Mouse (Mus musculus): Measurements from ENCODE around the gene Cfd. TPM values are rescaled to one million over a fixed set of nuclear protein-coding genes. Genes with fewer than 3 reads are reported as not detected.
"Not testable (repeated sequence)": the region's sequence is repeated elsewhere in the genome, so short reads cannot be mapped to it uniquely, and the experiment has no call there.

Cfd gene
- polyA plus RNA-seq, 1 experiment from 2014 or later = not detected

DNA sequence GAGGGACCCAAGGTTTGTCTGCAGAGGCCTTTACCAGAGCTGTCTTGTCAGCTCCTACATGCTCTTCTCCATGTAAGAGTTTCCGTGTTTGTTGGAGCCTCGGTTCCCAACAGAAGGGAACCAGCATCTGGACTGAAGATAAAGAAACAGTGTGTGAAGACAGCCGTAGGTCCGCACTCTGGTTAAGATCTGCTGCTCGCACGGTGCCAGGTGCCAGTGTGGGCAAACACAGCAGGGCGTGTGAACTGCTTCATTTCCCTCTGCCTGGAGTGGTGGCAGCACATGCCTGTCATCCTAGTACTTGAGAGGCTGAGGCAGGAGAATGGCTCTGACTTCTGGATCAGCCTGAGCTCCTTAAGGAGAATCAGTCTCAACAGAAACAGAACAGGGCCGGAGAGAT is 18.8 kb upstream of the Cfd start:
- Histone ChIP-seq H3K27ac (no peak overlapping the region), H3K36me3 (ENCODE audit: inconsistent target) (no peaks in the 10 kb centered on the region), H3K4me3 (ENCODE audit: inconsistent target) (no peak overlapping the region), H3K79me2 (ENCODE audit: inconsistent target) (no peaks in the 10 kb centered on the region)
- 87% methylated on average over 8 of the region's 8 CpGs for WGBS (ENCODE audit: missing documents)

DNA sequence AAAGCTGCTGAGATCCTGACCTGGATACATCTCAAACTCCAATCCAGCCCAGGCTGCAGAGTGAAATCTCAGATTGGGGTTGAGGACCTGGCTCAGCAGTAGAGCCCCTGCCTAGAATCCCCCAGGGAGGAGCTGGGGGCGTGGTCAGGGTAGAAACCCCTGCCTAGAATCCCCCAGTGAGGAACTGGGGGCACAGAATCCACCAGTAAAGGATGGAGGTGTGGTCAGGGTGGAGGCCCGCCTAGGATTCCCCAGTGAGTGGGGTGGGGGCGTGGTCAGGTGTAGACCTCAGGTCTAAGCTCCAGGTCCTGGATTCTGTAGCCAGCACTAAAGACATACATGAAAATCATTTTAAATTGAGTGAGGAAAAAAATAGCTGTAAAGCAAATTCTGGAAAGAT is 17.8 kb upstream of the Cfd start:
- Histone ChIP-seq H3K27ac (no peak overlapping the region), H3K79me2 (ENCODE audit: inconsistent target) (no peaks in the 10 kb centered on the region), H3K36me3 (ENCODE audit: inconsistent target) (no peaks in the 10 kb centered on the region), H3K4me3 (ENCODE audit: inconsistent target) (no peak overlapping the region)
- 58% methylated on average over 3 of the region's 3 CpGs for WGBS (ENCODE audit: missing documents)

DNA sequence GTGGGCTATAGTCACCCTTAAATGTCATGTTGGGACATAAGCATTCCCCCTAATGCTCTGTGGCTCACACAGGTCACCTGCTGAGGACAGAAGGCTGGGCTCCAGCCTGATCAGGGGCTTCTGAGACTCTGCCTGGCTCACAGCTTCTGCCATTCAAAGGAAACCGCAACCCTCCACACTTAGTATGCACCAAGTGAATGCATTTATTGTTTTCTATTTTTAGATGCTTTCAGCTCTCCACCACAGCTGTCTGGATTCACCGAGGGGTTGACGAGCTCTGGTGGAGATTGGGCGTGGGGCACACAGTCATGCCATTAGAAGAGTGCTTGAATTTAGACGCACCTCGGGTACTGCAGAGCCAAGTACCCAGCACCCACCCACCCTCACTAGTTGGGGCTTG is 17.3 kb upstream of the Cfd start:
- no peaks in the 10 kb centered on the region for H3K36me3 ChIP-seq (ENCODE audit: inconsistent target)
- H3K79me2 ChIP-seq (ENCODE audit: inconsistent target) = no peaks in the 10 kb centered on the region
- no peak overlapping the region for H3K4me3 ChIP-seq (ENCODE audit: inconsistent target)
- no peak overlapping the region for H3K27ac ChIP-seq
- 23% methylated on average over 6 of the region's 6 CpGs for WGBS (ENCODE audit: missing documents)

DNA sequence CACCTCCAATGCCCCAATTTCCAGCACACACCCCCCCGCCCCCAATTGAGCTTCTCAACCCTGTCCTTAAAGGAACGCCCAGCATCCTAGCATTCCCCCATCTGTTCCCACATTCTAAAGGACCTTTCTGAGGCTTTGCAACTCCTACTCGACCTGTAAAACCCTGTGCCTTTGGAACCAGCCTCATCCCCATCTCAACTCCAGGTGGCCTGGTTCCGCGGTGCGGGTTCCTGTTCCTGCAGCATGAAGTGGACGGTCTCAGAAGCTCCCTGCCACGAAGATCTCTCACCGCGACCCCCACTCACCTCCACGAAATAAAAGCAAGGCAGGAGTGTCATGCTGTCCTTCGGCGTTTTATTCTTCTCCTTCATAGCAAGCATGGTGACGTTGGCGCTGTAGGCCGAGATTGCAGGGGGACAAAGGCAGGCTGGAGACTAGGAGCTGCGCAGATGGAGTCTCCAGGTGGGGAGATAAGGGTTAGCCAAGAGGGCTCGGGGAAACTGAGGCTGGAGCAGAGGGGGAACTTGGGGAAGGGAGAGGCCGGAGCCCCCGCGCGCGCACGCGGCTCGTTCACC is 16.9 kb upstream of the Cfd start:
- no peaks in the 10 kb centered on the region for H3K79me2 ChIP-seq (ENCODE audit: inconsistent target)
- no peaks in the 10 kb centered on the region for H3K36me3 ChIP-seq (ENCODE audit: inconsistent target)
- 6% methylated on average over 26 of the region's 26 CpGs for WGBS (ENCODE audit: missing documents)
- no peak overlapping the region for H3K27ac ChIP-seq
- no peak overlapping the region; the same call in 1 of the 2 replicates for H3K4me3 ChIP-seq (ENCODE audit: inconsistent target)

DNA sequence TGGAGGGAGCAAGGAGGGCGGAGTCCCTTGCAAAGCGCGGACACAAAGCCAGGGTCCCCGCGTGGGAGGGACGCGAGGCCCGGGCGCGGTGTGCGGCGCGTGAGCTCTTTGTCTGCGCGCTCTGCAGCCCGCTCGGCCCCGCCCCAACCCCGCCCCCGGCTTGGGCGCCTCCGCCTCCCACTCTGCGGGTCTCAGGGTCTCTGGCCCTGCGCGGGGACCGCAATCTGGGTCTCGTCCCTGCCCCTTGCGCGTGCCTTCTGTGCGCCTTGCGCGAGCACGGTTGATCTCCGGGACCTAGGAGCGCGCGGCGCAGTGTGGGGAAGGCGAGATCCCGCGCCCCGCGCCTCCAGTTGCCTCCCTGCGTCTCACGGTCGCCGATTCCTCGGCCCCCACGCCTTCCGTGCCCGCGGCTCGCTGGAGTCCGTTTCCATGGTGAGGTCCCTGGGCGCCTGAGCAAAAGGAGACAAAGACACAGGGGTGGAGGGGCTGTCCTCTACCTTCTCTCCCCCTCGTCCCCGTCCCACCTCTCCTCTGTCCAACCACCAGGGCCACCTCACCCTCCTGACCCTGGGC is 16.3 kb upstream of the Cfd start, which contains the start of the genes Prtn3 and Plppr3:
Gene Prtn3, plus strand, starts transcription at position 187 of the 573 bp plus-strand sequence.
Gene Plppr3, minus strand, starts transcription at position 345 of the 573 bp plus-strand sequence.
- peak within 1 kb of the TSS; percentile 5; the same call in 1 of the 2 replicates for H3K4me3 ChIP-seq (ENCODE audit: inconsistent target)
- no peak within 1 kb of the TSS for H3K27ac ChIP-seq
- H3K79me2 ChIP-seq (ENCODE audit: inconsistent target) = no peaks in the 10 kb centered on the region
- no peaks in the 10 kb centered on the region for H3K36me3 ChIP-seq (ENCODE audit: inconsistent target)
- 2% methylated on average over 56 of the region's 57 CpGs for WGBS (ENCODE audit: missing documents)

DNA sequence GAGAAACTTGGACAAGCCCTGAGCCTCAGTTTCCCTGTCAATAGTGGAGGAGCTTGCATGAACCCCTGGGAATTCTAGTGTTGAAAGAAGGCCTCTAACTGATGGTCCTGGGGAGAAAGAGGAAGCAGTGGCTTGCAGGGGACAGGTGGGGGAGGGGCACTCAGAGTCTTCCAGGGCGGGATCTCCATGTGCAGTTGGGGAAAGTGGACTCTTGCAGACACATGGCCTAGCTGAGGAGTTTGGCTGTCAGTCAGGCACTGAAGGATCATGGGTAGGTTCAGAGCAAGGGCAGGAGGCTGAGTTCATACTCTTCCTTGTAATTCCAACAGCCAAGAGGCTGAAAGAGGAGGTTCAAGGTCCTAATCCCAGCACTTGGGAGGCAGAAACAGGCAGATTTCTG is 13.5 kb upstream of the Cfd start:
- 10% methylated on average over 1 of the region's 1 CpGs for WGBS (ENCODE audit: missing documents)
- no peaks in the 10 kb centered on the region; the same call in 1 of the 2 replicates for H3K79me2 ChIP-seq (ENCODE audit: inconsistent target)
- peak overlapping the region; percentile 82 for H3K27ac ChIP-seq
- H3K4me3 ChIP-seq (ENCODE audit: inconsistent target) = no peak overlapping the region
- no peaks in the 10 kb centered on the region for H3K36me3 ChIP-seq (ENCODE audit: inconsistent target)

DNA sequence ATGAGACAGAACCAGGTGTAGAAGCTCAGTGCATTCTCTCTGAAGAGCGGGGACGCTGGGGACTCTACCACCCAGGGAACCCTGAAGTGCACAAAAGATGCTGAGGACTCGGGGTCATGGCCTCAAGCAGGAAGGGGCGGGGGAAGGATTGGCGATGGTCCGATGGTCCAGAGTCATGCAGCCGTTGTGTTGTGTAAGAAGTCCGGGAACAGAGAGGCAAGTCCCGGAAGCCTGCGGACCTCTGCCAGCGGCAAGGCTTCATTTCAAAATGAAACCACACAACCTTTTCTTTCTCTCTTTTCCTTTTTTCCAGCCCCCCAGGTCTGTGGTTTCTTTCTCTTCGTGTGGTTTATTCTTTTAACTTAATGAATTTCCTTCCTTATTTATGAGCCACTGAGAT is 12.9 kb upstream of the Cfd start:
- H3K36me3 ChIP-seq (ENCODE audit: inconsistent target) = no peaks in the 10 kb centered on the region
- 2% methylated on average over 12 of the region's 12 CpGs for WGBS (ENCODE audit: missing documents)
- H3K4me3 ChIP-seq (ENCODE audit: inconsistent target) = peak overlapping the region; percentile 1; the same call in 1 of the 2 replicates
- H3K27ac ChIP-seq = peak overlapping the region; percentile 82
- H3K79me2 ChIP-seq (ENCODE audit: inconsistent target) = no peaks in the 10 kb centered on the region; the same call in 1 of the 2 replicates

DNA sequence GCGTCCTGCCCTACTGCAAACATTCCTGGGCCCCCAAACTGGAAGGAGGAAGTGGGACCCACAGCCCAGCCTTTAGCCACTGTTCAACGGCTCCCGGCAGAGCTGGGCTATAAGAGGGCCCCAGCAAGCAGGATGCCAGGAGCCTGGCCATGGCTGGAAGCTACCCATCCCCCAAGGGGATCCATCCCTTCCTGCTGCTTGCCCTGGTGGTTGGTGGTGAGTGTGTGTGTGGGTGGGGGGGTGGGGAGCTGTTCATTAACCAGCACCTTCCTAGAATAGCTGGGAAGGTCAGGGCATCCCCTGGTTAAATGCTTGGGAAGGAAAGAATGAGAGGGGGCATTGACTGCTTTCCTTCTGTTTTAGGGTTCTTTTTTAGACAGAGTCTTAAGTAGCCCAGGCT is 11.1 kb upstream of the Cfd start:
- Histone ChIP-seq H3K79me2 (ENCODE audit: inconsistent target) (no peaks in the 10 kb centered on the region; the same call in 1 of the 2 replicates), H3K36me3 (ENCODE audit: inconsistent target) (no peaks in the 10 kb centered on the region), H3K4me3 (ENCODE audit: inconsistent target) (no peak overlapping the region), H3K27ac (no peak overlapping the region)
- 15% methylated on average over 3 of the region's 3 CpGs for WGBS (ENCODE audit: missing documents)

DNA sequence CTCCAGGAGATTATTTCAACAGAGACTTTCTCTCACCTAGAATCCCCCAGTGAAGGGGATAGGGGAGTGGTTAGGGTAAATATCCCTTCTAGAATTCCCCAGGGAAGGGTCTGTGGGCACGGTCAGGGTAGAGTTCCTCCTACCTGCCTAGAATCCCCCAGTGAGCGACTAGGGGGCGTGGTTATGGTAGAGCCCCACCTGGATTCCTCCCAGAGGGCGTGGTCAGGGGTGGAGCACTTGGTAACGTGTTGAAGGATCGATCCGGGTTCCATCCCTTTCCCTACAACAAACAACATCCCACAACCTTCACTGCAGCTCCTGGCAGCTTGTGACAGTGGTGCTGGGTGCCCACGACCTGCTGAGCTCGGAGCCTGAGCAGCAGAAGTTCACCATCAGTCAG is 9.9 kb upstream of the Cfd start:
- no peak overlapping the region for H3K27ac ChIP-seq
- no peaks in the 10 kb centered on the region; the same call in 1 of the 2 replicates for H3K79me2 ChIP-seq (ENCODE audit: inconsistent target)
- no peaks in the 10 kb centered on the region for H3K36me3 ChIP-seq (ENCODE audit: inconsistent target)
- WGBS (ENCODE audit: missing documents) = 24% methylated on average over 9 of the region's 9 CpGs
- H3K4me3 ChIP-seq (ENCODE audit: inconsistent target) = no peak overlapping the region

DNA sequence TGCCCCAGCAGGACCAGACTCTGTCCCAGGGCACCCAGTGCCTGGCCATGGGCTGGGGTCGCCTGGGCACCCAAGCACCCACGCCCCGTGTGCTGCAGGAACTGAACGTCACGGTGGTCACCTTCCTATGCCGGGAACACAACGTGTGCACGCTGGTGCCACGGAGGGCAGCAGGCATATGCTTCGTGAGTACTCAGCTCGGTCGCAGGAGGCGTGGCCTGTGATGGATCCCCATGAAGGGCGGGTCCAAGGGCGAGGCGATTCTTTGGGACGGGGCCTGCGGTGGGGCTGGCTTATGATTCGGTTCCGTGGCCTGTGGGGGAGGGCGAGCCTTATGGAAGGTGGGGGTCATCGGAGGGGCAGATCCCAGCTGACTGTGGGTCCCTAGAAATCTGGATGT is 8.7 kb upstream of the Cfd start:
- H3K36me3 ChIP-seq (ENCODE audit: inconsistent target) = no peaks in the 10 kb centered on the region
- no peaks in the 10 kb centered on the region; the same call in 1 of the 2 replicates for H3K79me2 ChIP-seq (ENCODE audit: inconsistent target)
- no peak overlapping the region for H3K27ac ChIP-seq
- no peak overlapping the region for H3K4me3 ChIP-seq (ENCODE audit: inconsistent target)
- 6% methylated on average over 22 of the region's 22 CpGs for WGBS (ENCODE audit: missing documents)

DNA sequence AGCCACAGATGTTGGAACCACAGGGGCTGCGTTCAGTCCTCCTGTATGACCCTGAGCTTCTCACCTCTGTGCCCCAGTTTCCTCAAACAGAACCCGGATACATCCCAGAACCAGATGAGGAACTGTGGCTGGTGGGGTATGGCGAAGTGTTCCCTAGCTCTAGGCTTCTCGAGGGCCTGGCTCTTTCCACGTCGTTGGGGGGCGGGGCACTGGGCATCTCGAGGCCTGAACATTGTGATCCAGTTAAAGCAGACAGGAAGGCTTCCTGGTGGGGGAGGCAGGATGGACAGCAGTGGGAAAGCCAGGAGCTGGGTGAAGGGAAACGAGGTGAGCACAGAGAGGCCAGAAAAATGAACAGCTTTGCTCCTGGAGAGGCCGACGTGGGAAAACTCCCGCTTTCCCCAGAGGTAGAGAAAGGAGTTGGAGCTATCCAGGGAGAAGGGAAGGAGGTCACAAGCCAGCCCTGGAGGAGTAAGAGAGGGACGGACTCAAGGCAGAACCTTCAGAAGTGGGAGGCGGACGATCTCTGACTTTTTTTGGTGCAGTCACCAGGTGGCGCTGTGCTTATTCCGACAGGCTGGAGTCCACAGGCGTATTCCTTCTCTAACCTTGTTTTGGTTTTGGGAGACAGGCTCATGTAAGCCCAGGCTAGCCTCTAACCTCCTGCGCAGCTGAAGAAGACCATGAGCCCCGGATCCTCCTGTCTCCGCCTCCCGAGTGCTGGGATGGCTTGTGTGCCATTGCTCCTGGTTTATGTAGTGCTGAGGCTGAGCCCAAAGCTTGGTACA is 7.2 kb upstream of the Cfd start:
- H3K36me3 ChIP-seq (ENCODE audit: inconsistent target) = no peaks in the 10 kb centered on the region
- no peaks in the 10 kb centered on the region; the same call in 1 of the 2 replicates for H3K79me2 ChIP-seq (ENCODE audit: inconsistent target)
- 12% methylated on average over 21 of the region's 22 CpGs for WGBS (ENCODE audit: missing documents)
- H3K27ac ChIP-seq = no peak overlapping the region
- H3K4me3 ChIP-seq (ENCODE audit: inconsistent target) = no peak overlapping the region

DNA sequence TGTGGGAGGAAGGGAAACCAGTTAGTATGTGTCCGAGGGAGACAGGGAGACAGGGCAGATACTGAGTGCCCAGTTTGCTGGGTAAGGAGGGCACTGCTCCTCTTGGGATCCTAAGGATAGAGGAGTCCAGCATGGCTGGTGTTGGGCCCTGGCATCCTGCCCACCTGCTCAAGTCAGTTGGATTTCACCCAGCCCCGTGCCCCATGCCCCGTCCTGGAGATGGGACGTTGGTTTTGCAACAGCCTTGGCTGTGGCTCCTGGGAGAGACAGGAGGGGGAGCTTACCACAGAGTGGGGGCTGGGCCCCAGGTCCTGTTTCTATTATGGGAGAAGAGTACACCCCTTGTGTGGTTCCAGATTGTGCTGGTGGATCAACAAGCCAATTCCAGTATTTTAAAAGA is 6.2 kb upstream of the Cfd start:
- Histone ChIP-seq H3K27ac (no peak overlapping the region), H3K4me3 (ENCODE audit: inconsistent target) (no peak overlapping the region), H3K36me3 (ENCODE audit: inconsistent target) (no peaks in the 10 kb centered on the region), H3K79me2 (ENCODE audit: inconsistent target) (no peaks in the 10 kb centered on the region; the same call in 1 of the 2 replicates)
- WGBS (ENCODE audit: missing documents) = 17% methylated on average over 4 of the region's 4 CpGs

DNA sequence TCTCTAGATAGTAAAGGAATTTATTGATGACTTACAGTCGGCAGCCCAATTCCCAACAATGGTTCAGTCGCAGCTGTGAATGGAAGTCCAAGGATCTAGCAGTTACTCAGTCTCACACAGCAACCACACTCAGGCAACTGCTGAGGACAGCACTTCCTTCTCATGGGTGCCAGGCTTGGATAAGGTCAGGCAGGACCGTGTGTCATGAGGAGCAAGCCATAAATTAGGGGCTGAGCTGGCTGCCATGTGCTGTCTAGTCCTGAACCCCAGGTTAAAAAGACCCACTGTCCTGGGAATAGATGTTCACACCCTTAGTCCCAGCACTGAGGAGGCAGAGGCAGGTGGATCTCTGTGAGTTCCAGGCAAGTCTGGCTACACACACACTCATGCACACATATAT is 5.7 kb upstream of the Cfd start:
- 10% methylated on average over 2 of the region's 3 CpGs for WGBS (ENCODE audit: missing documents)
- not testable (repeated sequence) for H3K27ac ChIP-seq; H3K4me3 ChIP-seq (ENCODE audit: inconsistent target); H3K79me2 ChIP-seq (ENCODE audit: inconsistent target); H3K36me3 ChIP-seq (ENCODE audit: inconsistent target)

DNA sequence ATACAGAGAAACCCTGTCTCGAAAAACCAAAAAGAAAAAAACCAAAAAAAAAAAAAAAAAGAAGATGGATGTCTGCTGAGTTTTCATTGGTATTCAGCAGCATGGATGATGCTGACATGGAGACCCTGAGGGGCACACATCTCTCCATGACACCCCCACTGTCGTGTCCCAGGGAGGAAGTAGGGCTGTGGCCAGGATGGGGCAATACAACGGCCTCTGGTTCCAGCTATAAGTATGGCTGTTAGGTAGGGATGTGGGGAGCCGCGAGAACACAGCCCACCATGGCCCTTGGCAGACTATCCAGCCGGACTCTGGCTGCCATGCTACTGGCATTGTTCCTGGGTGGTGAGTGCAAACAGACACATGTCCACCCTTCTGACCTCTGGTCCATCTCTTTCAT is 4.6 kb upstream of the Cfd start, which contains the start of gene Elane:
Gene Elane, plus strand, starts transcription at position 194 of the 400 bp plus-strand sequence.
- no peak within 1 kb of the TSS for H3K27ac ChIP-seq
- no peaks in the 10 kb centered on the region for H3K36me3 ChIP-seq (ENCODE audit: inconsistent target)
- no peaks in the 10 kb centered on the region; the same call in 1 of the 2 replicates for H3K79me2 ChIP-seq (ENCODE audit: inconsistent target)
- H3K4me3 ChIP-seq (ENCODE audit: inconsistent target) = no peak within 1 kb of the TSS
- 42% methylated on average over 6 of the region's 6 CpGs for WGBS (ENCODE audit: missing documents)

DNA sequence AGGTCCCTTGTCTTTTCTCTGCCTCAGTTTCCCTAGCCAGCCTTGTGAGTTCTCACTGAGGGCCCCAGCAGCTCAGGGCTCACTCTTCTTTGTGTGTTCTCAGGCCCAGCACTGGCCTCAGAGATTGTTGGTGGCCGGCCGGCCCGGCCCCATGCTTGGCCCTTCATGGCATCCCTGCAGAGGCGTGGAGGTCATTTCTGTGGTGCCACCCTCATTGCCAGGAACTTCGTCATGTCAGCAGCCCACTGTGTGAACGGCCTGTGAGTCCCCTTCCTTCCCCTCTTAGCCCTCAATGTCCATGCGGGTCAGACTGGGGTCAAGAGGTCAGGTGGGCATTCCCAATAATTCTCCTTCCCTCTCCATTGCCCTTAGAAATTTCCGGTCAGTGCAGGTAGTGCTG is 4.0 kb upstream of the Cfd start:
- WGBS (ENCODE audit: missing documents) = 51% methylated on average over 8 of the region's 8 CpGs
- Histone ChIP-seq H3K4me3 (ENCODE audit: inconsistent target) (no peak overlapping the region), H3K79me2 (ENCODE audit: inconsistent target) (no peaks in the 10 kb centered on the region), H3K27ac (no peak overlapping the region), H3K36me3 (ENCODE audit: inconsistent target) (no peaks in the 10 kb centered on the region)

Measured in macrophage (primary cell).